Mouse (Mus musculus): ENCODE results near the gene Ino80b.

- TF ChIP-seq HCFC1 (IDR thresholded peaks at IDR 0.05; ENCODE audit: borderline replicate concordance, insufficient read depth, low read length) = no peak
- TF ChIP-seq CHD2 (IDR thresholded peaks at IDR 0.05; ENCODE audit: low read depth, low read length) = no peak
- no peak for TF ChIP-seq MAFK (IDR thresholded peaks at IDR 0.05; ENCODE audit: insufficient read depth, low read depth, low read length)
- TF ChIP-seq ZC3H11A (IDR thresholded peaks at IDR 0.05; ENCODE audit: borderline replicate concordance, low read depth, low read length) = no peak
- no peak for TF ChIP-seq ZNF384 (IDR thresholded peaks at IDR 0.05; ENCODE audit: low read depth, low read length)
Measured at GRCm38 (mm10) chr6:83122961-83123360, 2.3 kb downstream of the Ino80b start.

All from ES-E14 (cell line).